Mouse (Mus musculus): Measurements from ENCODE around the gene Ppm1d. TPM values are rescaled to one million over a fixed set of nuclear protein-coding genes. Genes with fewer than 3 reads are reported as not detected.

Gene Ppm1d
- total and polyA plus RNA-seq, 2 experiments from 2014 or later: 16.6 to 31.6 TPM

DNA sequence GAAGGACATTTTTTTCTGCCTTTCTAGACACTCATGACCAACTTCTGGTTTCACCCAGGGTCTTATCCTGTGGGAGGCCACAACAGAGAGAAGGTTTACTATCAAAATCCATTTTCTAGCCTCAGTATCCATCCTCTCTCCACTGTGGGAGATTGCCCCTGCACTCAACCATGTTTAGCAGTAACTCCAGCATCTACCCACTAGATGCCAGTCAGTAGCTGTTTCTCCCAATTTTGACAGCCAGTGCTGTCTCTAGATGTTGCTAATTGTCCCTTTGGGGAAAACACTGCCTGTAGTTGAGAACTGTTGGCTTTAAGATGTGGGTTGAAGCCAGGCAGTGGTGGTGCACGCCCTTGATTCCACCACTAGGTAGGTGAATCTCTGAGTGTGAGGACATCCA lies 32.9 kb upstream of the Ppm1d start:
- Histone ChIP-seq H3K27me3 (ENCODE audit: insufficient read depth, low read length) (no peaks in the 10 kb centered on the region), H3K4me2 (ENCODE audit: low read depth) (no peak overlapping the region), H3K9me3 (ENCODE audit: low read length) (no peaks in the 10 kb centered on the region), H3K27ac (ENCODE audit: low read depth, low read length) (no peak overlapping the region), H3K4me3 (ENCODE audit: low read depth, low read length) (no peak overlapping the region), H3K9ac (no peak overlapping the region), H3K4me1 (ENCODE audit: insufficient read depth) (no peaks in the 10 kb centered on the region), H3K36me3 (ENCODE audit: insufficient read depth) (no peaks in the 10 kb centered on the region)
- 74% methylated on average over 1 of the region's 1 CpGs for WGBS
- TF ChIP-seq CTCF (IDR thresholded peaks at IDR 0.05; ENCODE audit: low read depth): peak; percentile 40
- ATAC-seq (no peak), DNase-seq (no peak)

- DNase-seq (no peak), ATAC-seq (no peak)
- WGBS: 77% methylated on average over 15 of the region's 15 CpGs
- no peak overlapping the region for H3K27ac ChIP-seq (ENCODE audit: low read depth, low read length)
- H3K9me3 ChIP-seq (ENCODE audit: low read length): no peaks in the 10 kb centered on the region
- H3K4me3 ChIP-seq (ENCODE audit: low read depth, low read length): no peak overlapping the region
- no peaks in the 10 kb centered on the region for H3K4me1 ChIP-seq (ENCODE audit: insufficient read depth)
- no peaks in the 10 kb centered on the region; the same call in 1 of the 2 replicates for H3K27me3 ChIP-seq (ENCODE audit: insufficient read depth, low read length)
- no peak for TF ChIP-seq CTCF (IDR thresholded peaks at IDR 0.05; ENCODE audit: low read depth)
- no peak overlapping the region for H3K9ac ChIP-seq
- H3K4me2 ChIP-seq (ENCODE audit: low read depth): no peak overlapping the region
- H3K36me3 ChIP-seq (ENCODE audit: insufficient read depth): no peaks in the 10 kb centered on the region
Measured at GRCm38 (mm10) chr11:85281219-85281878, 29.7 kb upstream of the Ppm1d start.

- ATAC-seq: no peak
- no peak for TF ChIP-seq CTCF (IDR thresholded peaks at IDR 0.05; ENCODE audit: low read depth)
- WGBS: 79% methylated on average over 13 of the region's 13 CpGs
Measured at GRCm38 (mm10) chr11:85297953-85298352, 13.1 kb upstream of the Ppm1d start.

DNA sequence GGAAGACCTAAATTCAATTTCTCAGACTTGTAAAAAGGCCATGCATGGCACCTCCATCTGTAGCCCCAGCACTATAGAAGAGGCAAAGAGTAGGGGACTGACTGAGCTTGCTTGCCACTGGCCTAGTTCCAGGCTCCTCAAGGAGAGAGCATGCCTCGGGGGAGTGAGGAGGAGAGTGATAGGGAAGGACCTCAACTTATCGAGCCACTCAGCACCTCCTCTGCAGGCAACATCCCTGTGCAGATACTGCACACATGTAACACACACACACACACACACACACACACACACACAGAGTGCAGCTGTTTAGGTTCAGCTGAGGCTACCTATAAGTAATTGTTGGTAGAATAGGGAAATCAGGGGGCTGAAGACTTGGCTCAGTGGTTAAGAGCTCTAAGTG lies 11.2 kb upstream of the Ppm1d start:
- H3K27ac ChIP-seq (ENCODE audit: low read depth, low read length): no peak overlapping the region
- DNase-seq (no peak), ATAC-seq (no peak)
- WGBS: 81% methylated on average over 2 of the region's 2 CpGs
- H3K36me3 ChIP-seq (ENCODE audit: insufficient read depth): no peaks in the 10 kb centered on the region
- H3K4me1 ChIP-seq (ENCODE audit: insufficient read depth): no peaks in the 10 kb centered on the region
- no peak for TF ChIP-seq CTCF (IDR thresholded peaks at IDR 0.05; ENCODE audit: low read depth)
- no peaks in the 10 kb centered on the region for H3K9me3 ChIP-seq (ENCODE audit: low read length)
- H3K9ac ChIP-seq: no peak overlapping the region
- H3K4me3 ChIP-seq (ENCODE audit: low read depth, low read length): no peak overlapping the region
- H3K27me3 ChIP-seq (ENCODE audit: insufficient read depth, low read length): no peaks in the 10 kb centered on the region
- H3K4me2 ChIP-seq (ENCODE audit: low read depth): no peak overlapping the region

More at GRCm38 (mm10) chr11:85297953-85298352, 13.1 kb upstream of the Ppm1d start:
- H3K4me3 ChIP-seq (ENCODE audit: low read depth, low read length): no peak overlapping the region
- no peak for DNase-seq
- no peaks in the 10 kb centered on the region for H3K4me1 ChIP-seq (ENCODE audit: insufficient read depth)
- H3K27me3 ChIP-seq (ENCODE audit: insufficient read depth, low read length): no peaks in the 10 kb centered on the region
- no peaks in the 10 kb centered on the region for H3K36me3 ChIP-seq (ENCODE audit: insufficient read depth)
- H3K4me2 ChIP-seq (ENCODE audit: low read depth): no peak overlapping the region
- H3K9me3 ChIP-seq (ENCODE audit: low read length): no peaks in the 10 kb centered on the region
- no peak overlapping the region for H3K27ac ChIP-seq (ENCODE audit: low read depth, low read length)
- H3K9ac ChIP-seq: no peak overlapping the region

DNA sequence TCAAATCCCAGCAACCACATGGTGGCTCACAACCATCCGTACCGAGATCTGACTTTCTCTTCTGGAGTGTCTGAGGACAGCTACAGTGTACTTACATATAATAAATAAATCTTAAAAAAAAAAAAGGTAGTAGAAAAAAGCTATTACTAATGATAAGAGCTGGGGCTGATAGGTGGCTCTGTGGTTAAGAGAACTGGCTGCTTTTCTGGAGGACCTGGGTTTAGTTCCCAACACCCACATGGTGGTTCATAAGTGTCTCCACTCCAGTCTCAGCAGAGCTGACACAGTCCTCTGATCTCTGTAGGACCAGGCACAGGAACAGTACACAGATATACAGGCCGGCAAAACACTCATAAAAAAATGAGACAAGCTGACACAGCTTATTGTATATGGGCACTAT lies 9.9 kb upstream of the Ppm1d start:
- TF ChIP-seq CTCF (IDR thresholded peaks at IDR 0.05; ENCODE audit: low read depth): no peak
- no peak overlapping the region for H3K4me2 ChIP-seq (ENCODE audit: low read depth)
- 87% methylated on average over 3 of the region's 3 CpGs for WGBS
- H3K9ac ChIP-seq: no peak overlapping the region
- ATAC-seq: no peak
- no peaks in the 10 kb centered on the region for H3K9me3 ChIP-seq (ENCODE audit: low read length)
- no peaks in the 10 kb centered on the region for H3K36me3 ChIP-seq (ENCODE audit: insufficient read depth)
- H3K27ac ChIP-seq (ENCODE audit: low read depth, low read length): no peak overlapping the region
- no peak overlapping the region for H3K4me3 ChIP-seq (ENCODE audit: low read depth, low read length)
- H3K4me1 ChIP-seq (ENCODE audit: insufficient read depth): no peaks in the 10 kb centered on the region
- no peaks in the 10 kb centered on the region for H3K27me3 ChIP-seq (ENCODE audit: insufficient read depth, low read length)
- no peak for DNase-seq

DNA sequence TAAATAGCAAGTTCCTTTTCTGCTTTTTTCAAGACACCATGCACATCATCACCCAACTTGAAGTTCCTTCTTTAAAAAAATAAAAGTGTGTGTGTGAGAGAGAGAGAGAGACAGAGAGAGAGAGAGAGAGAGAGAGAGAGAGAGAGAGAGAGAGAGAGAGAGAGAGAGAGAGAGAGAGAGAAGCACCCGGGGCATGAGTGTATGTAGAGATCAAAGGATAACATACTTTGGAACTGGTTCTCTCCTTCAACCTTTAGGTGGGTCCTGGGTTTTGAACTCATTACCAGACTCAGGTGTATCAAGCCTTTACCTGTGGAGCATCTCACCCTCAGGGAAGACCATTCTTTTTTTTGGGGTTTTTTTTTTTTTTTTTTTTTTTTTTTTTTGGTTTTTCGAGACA lies 9.2 kb upstream of the Ppm1d start:
- Histone ChIP-seq H3K9me3 (ENCODE audit: low read length) (no peaks in the 10 kb centered on the region), H3K4me3 (ENCODE audit: low read depth, low read length) (no peak overlapping the region), H3K27me3 (ENCODE audit: insufficient read depth, low read length) (no peaks in the 10 kb centered on the region), H3K9ac (no peak overlapping the region), H3K36me3 (ENCODE audit: insufficient read depth) (no peaks in the 10 kb centered on the region), H3K4me2 (ENCODE audit: low read depth) (no peak overlapping the region), H3K4me1 (ENCODE audit: insufficient read depth) (no peaks in the 10 kb centered on the region), H3K27ac (ENCODE audit: low read depth, low read length) (no peak overlapping the region)
- ATAC-seq: no peak
- TF ChIP-seq CTCF (IDR thresholded peaks at IDR 0.05; ENCODE audit: low read depth): no peak
- WGBS: 92% methylated on average over 1 of the region's 2 CpGs
- no peak for DNase-seq

DNA sequence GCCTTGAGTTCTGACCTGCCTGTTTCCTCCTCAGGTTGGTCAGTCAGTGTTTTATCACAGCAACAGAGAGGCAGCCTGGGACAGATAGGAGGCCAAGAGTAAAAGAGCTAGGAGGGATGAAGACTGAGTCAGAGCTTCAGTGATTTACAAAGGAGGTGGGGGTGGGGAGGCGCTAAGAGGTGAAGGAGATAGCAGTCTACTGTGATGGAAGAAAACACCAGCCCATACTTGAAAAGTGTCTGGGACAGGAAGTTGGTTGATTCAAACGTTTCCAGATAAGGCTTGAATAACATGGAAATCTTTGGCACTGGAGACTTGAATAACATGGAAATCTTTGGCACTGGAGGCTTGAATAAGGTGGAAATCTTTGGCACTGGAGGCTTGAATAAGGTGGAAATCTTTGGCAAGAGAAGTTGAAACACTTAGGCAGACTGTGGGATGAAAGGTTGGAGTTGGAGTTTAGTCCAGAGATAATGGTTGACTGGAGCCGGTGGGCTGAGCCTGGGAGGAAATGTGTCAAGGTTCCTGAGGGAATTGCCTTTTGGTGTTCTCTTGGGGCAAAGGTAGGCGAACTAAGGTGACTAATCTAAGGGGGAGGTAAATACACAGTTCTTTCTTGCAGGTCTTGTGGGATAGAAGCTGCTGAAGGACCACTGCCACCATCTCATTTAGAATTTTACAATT lies 4.3 kb upstream of the Ppm1d start:
- TF ChIP-seq CTCF (IDR thresholded peaks at IDR 0.05; ENCODE audit: low read depth): no peak
- no peak overlapping the region for H3K9ac ChIP-seq
- ATAC-seq (no peak), DNase-seq (no peak)
- no peaks in the 10 kb centered on the region for H3K9me3 ChIP-seq (ENCODE audit: low read length)
- H3K27me3 ChIP-seq (ENCODE audit: insufficient read depth, low read length): no peaks in the 10 kb centered on the region
- no peaks in the 10 kb centered on the region for H3K36me3 ChIP-seq (ENCODE audit: insufficient read depth)
- no peaks in the 10 kb centered on the region for H3K4me1 ChIP-seq (ENCODE audit: insufficient read depth)
- H3K4me2 ChIP-seq (ENCODE audit: low read depth): no peak overlapping the region
- H3K27ac ChIP-seq (ENCODE audit: low read depth, low read length): no peak overlapping the region
- WGBS: 71% methylated on average over 4 of the region's 4 CpGs
- no peak overlapping the region for H3K4me3 ChIP-seq (ENCODE audit: low read depth, low read length)
